Mouse (Mus musculus) lung, postnatal 14 days (tissue): ENCODE measurements around the gene Lctl.
"Not testable (repeated sequence)": the region's sequence is repeated elsewhere in the genome, so short reads cannot be mapped to it uniquely, and the experiment has no call there.

Experiments
- DNase-seq: peaks from one replicate; pipeline ENCODE4 v3.0.0; 2021

Gene Lctl

DNA sequence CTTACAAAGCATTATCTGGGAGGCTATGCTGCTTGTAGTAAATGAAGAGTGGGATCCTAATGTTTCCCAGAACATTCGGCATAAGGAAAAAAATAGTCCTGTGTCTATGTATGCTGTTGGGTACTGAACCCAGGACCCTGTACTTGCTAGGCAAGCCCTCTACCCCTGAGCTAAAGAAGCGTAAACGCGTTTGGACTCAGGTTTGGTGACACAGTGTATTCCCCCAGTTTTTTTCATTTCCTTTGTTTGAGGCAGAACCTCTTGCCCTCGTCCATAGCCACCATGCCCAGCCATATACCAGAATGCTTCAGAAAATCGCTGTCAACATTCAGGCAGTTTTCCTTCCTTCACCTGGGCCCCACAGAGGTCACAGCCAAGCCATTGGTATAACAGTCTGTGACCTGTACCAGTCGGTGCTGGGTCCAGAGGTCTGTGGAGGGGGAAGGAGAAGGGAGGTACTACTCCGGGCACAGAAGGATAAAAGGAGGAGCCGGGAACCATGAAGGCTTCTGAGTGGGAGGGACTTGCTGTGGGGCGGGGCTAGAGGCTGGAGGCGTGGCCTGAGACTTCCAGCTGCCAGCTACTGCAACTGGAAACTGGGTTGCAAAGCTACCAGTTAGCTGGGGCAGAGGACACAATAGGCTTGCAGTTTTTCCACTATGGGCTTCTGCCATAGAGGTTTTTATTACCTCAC, 3.8 kb downstream of the Lctl start:
- DNase-seq: no peak

DNA sequence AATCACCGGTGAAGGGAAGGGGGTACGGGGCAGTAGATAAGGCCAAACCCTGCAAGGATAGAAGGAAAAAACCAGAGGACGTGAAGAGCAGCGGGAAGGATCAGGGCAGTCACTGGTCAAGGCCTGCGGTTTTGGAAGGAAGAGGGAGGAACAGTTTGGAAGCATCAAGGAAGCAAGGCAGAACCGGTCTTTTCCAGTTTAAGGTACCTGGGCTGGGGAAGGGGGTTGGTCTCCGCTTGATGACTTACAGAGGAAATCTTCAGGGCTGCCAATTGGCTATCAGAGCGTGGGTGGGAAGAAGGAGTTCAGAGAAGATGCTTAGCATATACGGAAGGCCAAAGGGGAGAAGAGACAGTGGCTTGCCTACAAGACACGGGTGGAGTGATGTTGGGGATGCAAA, 5.7 kb downstream of the Lctl start:
- DNase-seq: no peak

DNA sequence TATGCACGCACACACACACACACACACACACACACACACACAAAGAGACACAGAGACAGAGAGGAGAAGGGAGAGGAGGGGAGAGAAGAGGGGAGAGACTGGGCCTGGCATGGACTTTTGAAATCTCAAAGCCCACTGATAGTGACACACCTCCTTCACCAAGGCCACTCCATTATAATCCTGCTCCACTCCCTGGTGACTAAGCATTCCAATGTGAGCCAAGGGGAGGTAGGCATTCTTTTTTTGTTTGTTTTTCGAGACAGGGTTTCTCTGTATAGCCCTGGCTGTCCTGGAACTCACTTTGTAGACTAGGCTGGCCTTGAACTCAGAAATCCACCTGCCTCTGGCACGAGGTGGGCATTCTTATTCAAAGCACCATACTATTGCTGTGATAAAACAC, 7.9 kb downstream of the Lctl start:
- not testable (repeated sequence) for DNase-seq

DNA sequence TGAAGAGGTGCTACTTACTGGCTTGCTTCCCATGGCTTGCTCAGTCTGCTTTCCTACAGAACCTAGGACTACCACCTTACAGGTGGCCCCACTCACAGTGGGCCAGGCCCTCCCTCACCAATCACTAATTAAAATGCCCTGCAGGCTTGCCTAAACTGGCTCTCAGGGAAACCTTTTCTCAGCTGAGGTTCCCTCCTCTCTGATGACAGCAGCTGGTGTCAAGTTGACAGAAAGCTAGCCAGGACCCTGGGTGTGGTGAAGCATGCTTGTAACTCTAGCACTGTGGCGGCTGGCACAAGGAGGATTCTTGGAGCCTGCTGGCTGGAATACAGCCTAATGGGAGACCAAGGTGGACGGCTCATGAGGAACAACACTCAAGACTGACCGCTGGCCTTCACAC, 8.4 kb downstream of the Lctl start:
- no peak for DNase-seq

DNA sequence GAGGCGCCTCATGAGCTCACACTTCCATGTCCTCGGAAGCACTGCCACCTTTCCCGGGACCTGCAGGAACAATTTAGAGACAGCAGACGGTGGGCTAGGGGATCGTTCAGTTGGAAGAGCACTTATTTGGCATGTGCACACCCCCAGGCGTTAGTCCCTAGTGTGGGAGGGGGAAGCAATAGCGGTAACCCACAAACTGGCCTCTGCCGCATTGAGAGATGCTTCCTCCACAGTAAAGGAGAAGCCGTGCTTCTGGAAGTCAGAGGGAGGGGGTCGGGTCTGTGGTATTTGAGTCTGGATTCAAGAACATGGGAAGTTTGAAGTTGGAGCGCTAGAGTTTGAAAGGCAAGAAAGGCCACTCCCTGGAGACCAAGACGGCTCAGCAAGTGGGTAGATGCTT, 9.2 kb downstream of the Lctl start:
- no peak for DNase-seq

DNA sequence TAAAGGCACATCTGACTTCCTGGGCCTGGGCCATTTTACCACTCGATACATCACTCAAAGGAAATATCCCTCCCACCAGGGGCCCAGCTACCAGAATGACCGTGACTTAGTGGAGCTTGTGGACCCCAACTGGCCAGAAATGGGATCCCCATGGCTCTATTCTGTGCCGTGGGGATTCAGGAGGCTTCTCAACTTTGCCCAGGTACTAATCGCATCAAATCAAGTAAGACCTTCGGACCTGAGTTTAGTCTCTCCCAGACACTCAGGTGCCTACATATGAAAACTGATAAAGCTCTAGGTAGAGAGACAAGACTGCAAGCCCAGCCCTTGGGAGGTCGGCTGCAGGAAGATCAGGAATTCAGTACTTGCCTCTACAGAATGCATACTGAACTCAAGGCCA, 14.7 kb downstream of the Lctl start:
- DNase-seq: no peak

DNA sequence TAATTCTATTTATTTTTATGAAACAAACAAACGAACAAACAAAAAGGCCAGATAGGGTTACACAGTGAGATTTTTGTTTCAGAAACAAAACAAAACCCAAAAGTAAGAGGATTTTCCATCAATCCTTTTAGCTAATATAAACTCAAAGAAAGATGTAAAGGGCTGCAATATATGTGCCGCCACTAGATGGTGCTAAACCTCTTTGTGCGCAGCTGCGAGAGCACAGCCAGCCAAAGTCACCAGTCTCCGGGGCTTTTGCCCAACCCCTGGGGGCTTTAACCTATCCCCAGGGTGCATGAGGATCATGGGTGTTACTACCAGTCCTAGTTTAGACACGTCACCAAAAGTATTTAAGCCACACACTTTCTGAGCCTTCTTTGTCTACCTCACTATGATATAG, 21.9 kb downstream of the Lctl start:
- peak; percentile 66 for DNase-seq

DNA sequence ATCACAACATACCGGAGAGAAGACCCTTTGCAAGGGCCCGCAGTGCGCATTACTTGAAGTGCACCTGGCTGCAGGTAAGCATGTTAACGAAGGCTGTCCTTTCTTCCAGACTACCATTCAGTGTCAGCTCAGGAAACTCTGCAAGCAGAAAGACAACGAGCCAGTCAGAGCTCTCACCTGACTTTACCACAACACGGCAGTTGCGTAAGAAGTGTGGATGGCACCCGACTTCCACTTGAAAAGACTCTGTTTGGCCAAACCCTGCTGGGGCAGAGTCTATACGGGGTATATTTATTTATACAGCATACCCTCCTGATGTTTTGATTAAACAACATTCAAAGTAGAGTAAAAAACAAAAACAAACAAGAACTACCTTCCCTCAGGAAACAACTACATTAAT, 22.9 kb downstream of the Lctl start:
- DNase-seq: no peak

DNA sequence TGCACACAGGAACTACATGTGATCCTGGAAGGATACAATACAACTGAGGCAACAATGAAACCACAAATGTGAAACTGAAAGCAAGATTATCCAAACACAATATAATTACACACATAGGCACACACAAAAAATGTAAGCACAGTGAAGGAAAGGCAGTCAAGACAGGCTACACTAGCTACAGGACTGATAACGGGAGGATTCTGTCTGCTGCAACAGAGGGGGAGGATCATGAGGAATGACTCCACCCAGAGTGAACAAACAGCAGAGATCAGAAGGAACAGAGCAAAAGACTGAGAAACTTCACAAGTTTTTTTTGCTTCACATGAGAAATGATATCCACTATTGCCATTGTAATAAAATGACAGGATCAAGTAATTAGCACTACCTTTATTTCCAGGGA, 39.7 kb downstream of the Lctl start:
- no peak for DNase-seq

DNA sequence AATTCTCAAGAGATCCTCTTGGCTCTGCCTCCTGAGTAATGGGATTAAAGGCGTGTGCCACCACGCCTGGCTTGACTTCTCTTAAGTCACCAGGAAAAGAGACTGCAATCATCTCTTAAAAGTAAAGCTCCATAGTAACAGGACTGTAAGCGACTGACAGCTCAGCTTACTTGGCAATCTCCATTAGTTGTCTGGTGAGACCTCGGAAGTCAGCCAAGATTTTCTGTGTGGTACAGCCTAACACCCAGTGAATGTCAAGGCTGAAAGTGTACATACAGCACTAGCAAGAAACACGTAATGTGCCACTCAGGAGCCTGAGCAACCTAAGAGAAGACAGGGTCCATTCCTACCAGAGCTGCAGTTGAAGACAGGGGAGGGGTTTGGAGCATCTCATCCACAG, 43.5 kb downstream of the Lctl start:
- DNase-seq: no peak

DNA sequence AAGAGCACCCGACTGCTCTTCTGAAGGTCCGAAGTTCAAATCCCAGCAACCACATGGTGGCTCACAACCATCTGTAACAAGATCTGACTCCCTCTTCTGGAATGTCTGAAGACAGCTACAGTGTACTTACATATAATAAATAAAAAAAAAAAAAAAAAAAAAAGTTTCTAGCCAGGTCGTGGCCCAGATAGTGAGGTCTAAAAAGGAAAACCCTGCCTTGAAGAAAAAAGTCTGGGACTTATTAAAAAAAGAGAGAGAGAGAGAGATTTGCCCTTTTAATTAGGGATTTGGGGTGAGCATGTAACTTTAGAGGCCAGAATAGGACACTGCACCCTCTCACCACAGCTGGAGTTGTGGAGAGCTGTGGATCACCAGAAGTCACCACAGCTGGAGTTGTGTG, 53.0 kb downstream of the Lctl start:
- not testable (repeated sequence) for DNase-seq

DNA sequence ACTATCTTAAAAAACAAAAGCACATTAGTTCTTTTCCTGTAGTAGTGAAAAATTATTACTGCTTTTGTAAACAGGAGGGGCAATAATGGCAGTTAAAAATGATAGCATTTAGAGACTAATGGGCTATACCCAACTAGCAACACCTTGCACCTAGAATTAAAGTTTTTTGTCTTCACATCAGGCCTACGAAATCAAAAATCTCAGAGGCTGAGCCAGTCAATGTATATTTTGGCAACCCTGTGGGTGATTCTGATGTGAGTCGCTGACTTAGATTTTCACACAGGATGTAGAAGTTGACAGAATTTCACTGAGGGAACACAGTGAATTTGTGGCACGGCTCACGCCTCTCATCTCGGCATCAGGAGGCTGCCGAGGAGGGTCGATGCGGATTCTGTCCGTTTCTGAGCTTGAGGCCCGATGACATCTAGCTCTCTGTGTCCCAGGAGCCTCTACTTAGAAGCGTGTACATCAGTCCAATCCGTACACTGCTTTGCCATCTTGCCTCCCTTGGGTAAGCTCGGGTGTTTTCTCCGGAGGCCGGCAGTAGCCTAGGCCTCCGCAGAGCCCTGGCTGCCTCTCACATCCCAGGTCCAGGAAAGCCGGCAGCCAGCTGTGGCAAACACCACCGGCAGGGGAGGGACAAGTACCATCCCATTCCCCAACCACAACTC, 55.3 kb downstream of the Lctl start:
- DNase-seq: no peak

DNA sequence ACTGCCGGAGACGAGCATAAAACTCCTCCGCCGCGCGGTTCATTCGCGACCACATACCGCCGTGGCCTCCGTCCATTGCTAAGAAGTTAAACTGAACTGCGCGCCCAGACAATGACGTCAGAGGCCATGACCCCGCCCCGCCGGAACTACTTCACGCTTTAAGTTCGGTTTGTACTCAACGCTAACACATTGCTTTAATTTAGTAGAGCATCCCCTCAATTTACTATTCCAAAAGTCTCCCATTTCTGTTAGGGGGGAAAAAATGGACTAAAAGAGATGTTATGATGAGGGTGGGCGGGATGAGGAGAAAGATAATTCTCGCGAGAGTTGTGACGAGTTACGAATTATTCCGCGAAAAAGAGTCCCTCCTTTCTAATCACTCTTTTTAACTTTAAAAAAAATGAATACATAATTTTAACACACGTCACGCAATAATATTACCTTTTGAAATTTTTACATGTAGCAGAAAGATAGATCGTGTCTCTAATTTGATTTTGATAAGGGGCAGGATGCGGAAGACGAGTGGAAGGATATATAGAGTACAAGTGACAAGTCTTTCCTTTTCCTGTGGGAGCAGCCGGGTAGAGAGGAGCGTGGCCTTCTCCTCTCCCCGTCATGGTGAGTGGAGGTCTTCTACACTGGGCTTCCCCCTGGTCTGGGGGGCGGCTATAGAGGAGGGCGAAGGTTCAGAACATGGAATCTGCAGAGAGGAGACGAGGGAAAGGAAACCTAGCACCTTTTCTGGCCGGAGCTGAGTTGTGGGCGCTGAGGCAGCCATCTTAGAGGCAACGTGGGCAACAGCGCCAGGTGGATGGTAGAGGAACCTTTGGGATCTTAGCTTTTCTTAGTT, 56.1 kb downstream of the Lctl start, which contains the start of the genes Zwilch and Rpl4:
Gene Zwilch, minus strand, starts transcription at position 289 of the 850 bp plus-strand sequence.
Gene Rpl4, plus strand, starts transcription at position 560 of the 850 bp plus-strand sequence.
- peak; percentile 86 for DNase-seq

DNA sequence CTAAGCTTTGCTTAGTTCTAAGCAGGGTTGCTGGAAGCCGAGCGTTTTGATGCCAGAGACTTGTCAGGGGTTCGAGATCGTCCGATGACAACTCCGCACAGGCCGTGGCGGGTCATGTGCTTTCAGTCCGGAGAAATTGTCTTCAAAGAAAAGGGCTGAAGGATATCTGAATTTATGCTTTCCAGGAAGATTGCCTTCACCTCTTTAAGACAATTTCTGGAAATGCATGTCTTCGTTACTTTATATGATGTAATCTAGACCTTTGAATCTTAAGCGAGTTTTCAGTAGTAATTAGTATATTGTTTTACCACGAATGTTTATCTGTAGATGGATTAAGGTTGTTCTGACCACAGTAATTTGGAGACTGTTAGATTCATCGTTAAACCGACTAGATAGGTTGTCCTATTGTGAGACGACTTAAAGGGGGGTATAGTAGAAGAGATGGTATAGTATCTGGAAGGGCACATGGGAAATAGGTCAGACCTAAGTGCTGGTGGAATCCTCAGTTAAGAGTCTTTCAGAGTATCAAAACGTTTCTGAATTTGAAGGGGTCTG, 56.8 kb downstream of the Lctl start:
- DNase-seq: no peak

DNA sequence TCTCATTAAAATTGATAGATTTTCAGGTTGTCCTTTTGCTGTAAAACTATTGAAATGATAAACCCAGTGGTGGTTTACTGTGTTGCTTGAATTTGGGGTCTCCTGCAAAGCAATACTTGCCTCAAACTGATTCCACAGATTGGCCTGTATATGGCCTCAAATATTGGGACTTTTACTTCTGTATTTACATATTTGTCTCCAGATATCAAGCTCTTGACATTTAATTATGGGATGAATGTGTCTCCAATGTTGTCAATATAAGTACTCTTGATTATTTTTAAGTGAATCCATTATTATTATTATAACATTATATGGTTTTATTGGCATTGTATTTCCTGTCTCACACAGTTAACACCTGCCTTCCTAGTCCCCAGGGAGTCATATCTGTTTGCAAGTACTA, 57.4 kb downstream of the Lctl start:
- no peak for DNase-seq

DNA sequence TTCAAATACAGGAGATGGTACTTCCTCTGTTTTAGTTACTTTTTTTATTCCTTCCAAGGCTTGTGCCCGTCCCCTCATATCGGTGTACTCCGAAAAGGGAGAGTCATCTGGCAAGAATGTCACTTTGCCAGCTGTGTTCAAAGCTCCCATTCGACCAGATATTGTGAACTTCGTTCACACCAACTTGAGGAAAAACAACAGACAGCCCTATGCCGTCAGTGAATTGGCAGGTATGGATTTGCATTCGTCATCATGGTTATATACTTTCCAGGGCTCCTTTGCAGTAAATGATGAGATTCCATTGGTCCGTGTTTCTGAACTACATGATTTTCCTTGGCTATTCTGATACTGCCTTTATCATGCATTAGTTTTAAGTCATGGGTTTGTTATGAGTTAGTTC, 57.8 kb downstream of the Lctl start:
- no peak for DNase-seq

DNA sequence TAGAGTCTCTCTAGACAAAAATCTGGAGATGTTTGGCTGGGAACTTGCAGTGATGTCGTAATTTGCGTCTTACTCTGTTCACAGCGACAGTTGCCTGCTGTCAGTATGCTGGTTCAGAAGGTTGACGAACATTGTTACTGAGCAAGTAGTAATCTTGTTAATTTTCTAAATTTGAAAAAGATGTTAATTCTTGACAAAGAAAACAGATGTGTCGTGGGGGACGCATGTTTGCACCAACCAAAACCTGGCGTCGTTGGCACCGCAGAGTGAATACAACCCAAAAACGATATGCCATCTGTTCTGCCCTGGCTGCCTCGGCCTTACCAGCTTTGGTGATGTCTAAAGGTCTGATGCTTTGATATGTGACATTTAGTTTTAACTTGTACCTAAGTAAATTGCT, 58.4 kb downstream of the Lctl start:
- no peak for DNase-seq

DNA sequence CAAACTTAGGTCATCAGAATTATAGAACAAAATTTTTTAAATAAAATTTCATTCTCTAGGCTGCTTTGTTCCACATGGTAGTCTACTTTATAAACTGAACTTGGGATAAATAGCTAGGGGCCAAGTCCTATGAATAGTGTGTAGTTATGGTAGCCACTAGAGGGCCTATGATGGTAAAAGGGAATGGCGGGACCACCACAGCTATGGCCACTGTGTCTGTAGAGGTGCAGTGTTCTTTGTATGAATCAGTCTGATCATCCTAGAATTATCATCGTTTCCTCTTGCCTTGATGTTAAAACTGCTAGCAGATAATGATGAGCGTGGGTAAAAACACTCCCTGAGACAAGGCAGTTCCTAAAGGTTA, 61.6 kb downstream of the Lctl start:
- no peak for DNase-seq

DNA sequence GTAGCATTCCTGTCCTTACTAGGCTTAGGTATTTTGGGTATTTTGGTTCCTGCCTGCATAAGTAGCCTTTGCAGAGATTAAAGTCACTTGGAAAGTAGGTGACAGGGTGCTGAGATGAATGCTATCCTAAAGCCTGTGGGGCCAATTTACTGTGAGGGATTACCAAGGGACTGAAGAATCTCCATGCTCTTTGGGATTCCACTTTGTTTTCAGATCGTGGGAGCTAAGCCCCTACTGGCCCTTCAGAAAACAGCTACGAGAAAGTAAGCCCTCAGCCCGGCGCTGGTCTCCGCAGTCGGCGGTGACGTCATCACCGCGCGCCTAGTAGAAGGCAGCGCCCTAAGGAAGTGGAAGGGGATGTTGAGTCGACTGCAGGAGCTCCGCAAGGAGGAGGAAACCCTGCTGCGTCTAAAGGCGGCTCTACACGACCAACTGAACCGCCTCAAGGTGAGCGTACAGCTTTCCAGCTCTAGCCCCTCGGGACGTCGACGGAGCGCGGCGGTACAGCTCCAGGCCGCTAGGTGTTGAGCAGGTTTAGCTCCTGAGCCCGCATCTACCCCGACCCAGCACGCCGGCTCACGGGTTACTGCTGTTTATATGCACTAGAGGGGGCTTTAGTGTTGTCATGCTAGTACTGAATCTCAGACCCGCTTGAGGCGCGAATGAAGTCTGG, 62.2 kb downstream of the Lctl start, which contains the start of gene Snapc5:
Gene Snapc5, plus strand, starts transcription at position 301 of the 673 bp plus-strand sequence.
- DNase-seq: peak; percentile 89

DNA sequence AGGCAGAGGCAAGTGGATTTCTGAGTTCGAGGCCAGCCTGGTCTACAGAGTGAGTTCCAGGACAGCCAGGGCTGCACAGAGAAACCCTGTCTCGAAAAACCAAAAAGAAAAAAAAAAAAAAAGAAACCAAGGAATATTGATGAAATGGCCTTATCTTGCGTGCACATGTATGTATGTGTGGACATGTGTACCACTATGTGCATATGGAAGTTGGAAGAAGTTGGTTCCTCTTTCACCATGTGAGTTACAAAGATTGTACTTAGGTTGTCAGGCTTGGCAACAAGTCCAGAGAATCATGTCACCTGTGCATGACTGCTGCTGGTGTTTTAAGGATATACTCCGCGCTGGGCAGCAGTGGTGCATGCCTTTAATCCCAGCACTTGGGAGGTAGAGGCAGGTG, 66.3 kb downstream of the Lctl start:
- DNase-seq: not testable (repeated sequence)

DNA sequence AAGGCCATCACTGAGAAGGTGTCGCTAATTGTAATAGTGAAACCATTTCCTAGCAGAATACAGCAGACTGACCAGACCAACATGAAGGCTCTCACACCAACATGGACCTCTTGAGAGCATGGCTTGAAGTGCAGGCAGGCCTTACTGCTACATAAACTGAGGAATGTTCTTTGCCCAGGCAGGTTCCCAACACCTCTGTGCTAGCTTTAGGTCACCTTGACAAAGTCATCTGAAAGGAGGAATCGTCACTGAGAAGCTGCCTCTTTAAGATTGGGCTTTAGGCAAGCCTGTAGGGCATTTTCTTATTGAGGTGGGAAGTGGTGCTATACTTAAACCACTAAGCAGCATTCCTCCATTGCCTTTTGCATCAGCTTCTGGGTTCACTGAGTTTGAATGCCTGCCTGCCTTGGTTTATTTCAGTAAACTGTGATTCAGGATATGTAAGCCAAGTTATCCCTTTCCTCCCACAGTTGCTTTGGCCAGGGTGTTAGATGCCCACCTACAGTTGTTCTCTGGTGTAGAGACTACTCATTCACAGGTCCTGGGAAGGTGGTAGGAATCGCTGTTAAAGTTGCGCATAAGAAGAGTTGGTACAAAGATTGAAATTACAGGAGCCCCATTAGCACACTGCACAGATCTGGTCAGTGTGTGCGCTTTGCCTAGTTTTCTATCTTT, 67.4 kb downstream of the Lctl start:
- no peak for DNase-seq
